Mouse (Mus musculus): ENCODE measurements at regions not wholly inside any gene's neighbourhood (a gene's known extent, or its start where the extent isn't known, plus 50 kb on each side); places are given as distances from the start of the nearest gene placed in this dataset.
A peak's percentile ranks its signal among the peaks of the same experiment; 100 is the strongest.

DNA sequence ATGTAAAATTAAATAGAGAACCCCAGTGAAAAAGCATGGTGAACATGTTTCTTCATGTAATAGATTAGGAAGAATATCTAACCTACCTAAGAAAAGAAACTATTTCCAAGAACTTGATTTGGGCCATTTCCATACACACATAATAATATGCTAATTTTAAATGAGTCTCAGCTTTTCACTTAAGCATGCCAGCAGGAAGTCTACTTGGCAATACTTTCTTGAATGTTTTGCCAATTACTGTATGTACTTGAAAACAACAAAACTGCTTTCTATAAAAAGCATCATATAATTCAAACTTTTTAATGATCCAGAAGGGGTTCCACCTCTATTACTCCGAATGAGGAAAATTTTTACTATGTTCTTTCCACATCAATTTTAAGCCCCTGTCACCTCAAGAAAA lies 1036.9 kb downstream of the Pcdh17 start:
- no peaks in the 10 kb centered on the region for H3K36me3 ChIP-seq (ENCODE audit: control insufficient read depth, insufficient read depth, low read length)
- H3K27me3 ChIP-seq (ENCODE audit: control insufficient read depth, insufficient read depth, low read length) = no peaks in the 10 kb centered on the region
- WGBS = 87% methylated on average over 1 of the region's 1 CpGs
- H3K9me3 ChIP-seq (ENCODE audit: control insufficient read depth, low read length) = no peaks in the 10 kb centered on the region
- no peak overlapping the region for H3K9ac ChIP-seq (replicated peaks; ENCODE audit: low read length)
- H3K4me2 ChIP-seq (ENCODE audit: low read length) = no peak overlapping the region
- H3K4me1 ChIP-seq (ENCODE audit: control insufficient read depth, insufficient read depth, low read length) = no peaks in the 10 kb centered on the region
- H3K27ac ChIP-seq (replicated peaks; ENCODE audit: low read depth, low read length) = no peak overlapping the region
- no peak for ATAC-seq (ENCODE audit: low FRiP score, low TSS enrichment)
- H3K4me3 ChIP-seq (replicated peaks; ENCODE audit: low read depth, low read length) = no peak overlapping the region
- DNase-seq = no peak

DNA sequence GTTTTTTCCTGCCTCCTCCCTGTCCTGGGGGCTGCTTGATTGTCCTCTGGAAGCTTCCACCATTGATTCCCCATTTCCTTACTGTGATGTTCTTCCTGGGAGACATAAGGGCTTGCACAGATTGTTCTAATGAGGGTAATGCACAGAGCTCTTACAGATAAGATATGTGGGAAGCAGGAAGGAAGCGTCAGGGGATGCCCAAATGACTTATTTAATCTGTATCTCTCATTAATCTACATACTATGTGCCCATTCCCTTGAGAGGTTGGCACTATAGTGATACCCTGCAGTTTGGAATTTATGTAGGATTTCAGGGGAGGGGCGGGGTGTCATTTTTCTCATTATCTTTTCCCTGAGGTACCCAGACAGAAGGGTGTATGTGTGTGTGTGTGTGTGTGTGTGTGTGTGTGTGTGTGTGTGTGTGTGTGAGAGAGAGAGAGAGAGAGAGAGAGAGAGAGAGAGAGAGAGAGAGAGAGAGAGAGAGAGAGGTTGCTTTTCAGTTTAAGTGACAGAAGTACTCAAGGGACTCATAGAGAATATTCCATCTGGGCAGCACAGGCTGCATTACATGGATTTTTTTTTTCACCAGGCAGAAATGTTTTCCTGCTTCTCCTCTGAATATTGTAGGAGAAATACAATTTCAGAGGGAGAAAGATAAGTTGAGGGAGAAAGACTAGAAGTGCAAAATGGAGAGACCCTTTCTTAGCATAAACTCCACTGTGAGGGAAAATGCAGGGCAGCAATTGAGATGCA lies 1064.2 kb downstream of the Pcdh17 start:
- ATAC-seq (ENCODE audit: low FRiP score, low TSS enrichment) (peak; percentile 48; the same call in 1 of the 2 replicates), DNase-seq (peak; percentile 39)
- Histone ChIP-seq H3K27me3 (ENCODE audit: control insufficient read depth, insufficient read depth, low read length) (no peaks in the 10 kb centered on the region), H3K4me1 (ENCODE audit: control insufficient read depth, insufficient read depth, low read length) (peaks cover 10% of the 10 kb centered on the region; the same call in 1 of the 2 replicates), H3K4me2 (ENCODE audit: low read length) (no peak overlapping the region), H3K9ac (replicated peaks; ENCODE audit: low read length) (no peak overlapping the region), H3K27ac (replicated peaks; ENCODE audit: low read depth, low read length) (peak overlapping the region; percentile 41; the same call in 1 of the 2 replicates), H3K9me3 (ENCODE audit: control insufficient read depth, low read length) (no peaks in the 10 kb centered on the region), H3K36me3 (ENCODE audit: control insufficient read depth, insufficient read depth, low read length) (no peaks in the 10 kb centered on the region), H3K4me3 (replicated peaks; ENCODE audit: low read depth, low read length) (no peak overlapping the region)
- WGBS = 54% methylated on average over 2 of the region's 2 CpGs

DNA sequence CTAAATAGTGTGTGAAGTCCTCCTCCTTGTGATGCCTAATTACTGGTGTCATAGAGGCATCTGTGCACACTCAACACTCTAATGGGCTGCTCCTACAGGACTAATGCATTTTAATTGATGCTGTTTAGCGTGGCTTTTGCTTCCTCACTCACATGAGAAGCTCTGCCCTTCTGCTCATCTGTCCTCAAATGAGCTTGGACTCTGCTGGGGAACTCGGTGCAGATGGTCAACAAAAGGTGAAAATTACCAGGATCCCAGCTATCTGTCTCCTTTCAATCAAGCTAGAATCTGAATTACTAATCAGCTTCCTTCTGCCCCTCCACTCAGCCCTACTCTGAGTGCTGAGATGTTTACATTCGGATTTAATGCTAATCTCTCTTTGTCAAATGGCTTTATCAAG lies 1065.2 kb downstream of the Pcdh17 start:
- H3K27me3 ChIP-seq (ENCODE audit: control insufficient read depth, insufficient read depth, low read length) = no peaks in the 10 kb centered on the region
- peak; percentile 39 for DNase-seq
- H3K27ac ChIP-seq (replicated peaks; ENCODE audit: low read depth, low read length) = no peak overlapping the region
- no peak overlapping the region for H3K4me3 ChIP-seq (replicated peaks; ENCODE audit: low read depth, low read length)
- H3K9me3 ChIP-seq (ENCODE audit: control insufficient read depth, low read length) = no peaks in the 10 kb centered on the region
- no peak overlapping the region for H3K4me2 ChIP-seq (ENCODE audit: low read length)
- peaks cover 10% of the 10 kb centered on the region; the same call in 1 of the 2 replicates for H3K4me1 ChIP-seq (ENCODE audit: control insufficient read depth, insufficient read depth, low read length)
- no peak overlapping the region for H3K9ac ChIP-seq (replicated peaks; ENCODE audit: low read length)
- no peaks in the 10 kb centered on the region for H3K36me3 ChIP-seq (ENCODE audit: control insufficient read depth, insufficient read depth, low read length)
- 11% methylated on average over 3 of the region's 3 CpGs for WGBS
- ATAC-seq (ENCODE audit: low FRiP score, low TSS enrichment) = peak; percentile 68
